Mouse (Mus musculus) hindbrain, embryonic 12.5 days (tissue): ENCODE results near the gene Rcor1. TPM values are rescaled to one million over a fixed set of nuclear protein-coding genes. Genes with fewer than 3 reads are reported as not detected.

Experiments
- ATAC-seq: fragments of 200-750 bp; cut with Nextera tagmentation; 2 replicates; pipeline ENCODE4 v1.8.0; 2017; ENCODE audit warnings: moderate TSS enrichment; ENCODE audit not compliant: low FRiP score
- H3K27ac ChIP-seq: fragments of 300-500 bp; sonication (generic); 2 replicates; pipeline ENCODE4 v1.5.1; 2016; ENCODE audit warnings: mild to moderate bottlenecking
- H3K27me3 ChIP-seq: fragments of 300-500 bp; sonication (generic); 2 replicates; pipeline ENCODE4 v1.6.1; 2016; ENCODE audit warnings: mild to moderate bottlenecking
- H3K36me3 ChIP-seq: fragments of 300-500 bp; sonication (generic); 2 replicates; pipeline ENCODE4 v1.6.1; 2016; ENCODE audit warnings: mild to moderate bottlenecking
- H3K4me1 ChIP-seq: fragments of 300-500 bp; sonication (generic); 2 replicates; pipeline ENCODE4 v1.6.1; 2016
- H3K4me2 ChIP-seq: fragments of 300-500 bp; sonication (generic); replicated peaks from 2 replicates; pipeline ENCODE4 v1.6.1; 2016; ENCODE audit warnings: mild to moderate bottlenecking
- H3K4me3 ChIP-seq: fragments of 300-500 bp; sonication (generic); 2 replicates; pipeline ENCODE4 v1.5.1; 2016; ENCODE audit warnings: mild to moderate bottlenecking
- H3K9ac ChIP-seq: fragments of 300-500 bp; sonication (generic); 2 replicates; pipeline ENCODE4 v1.6.1; 2016; ENCODE audit warnings: mild to moderate bottlenecking, moderate library complexity
- H3K9me3 ChIP-seq: fragments of 300-500 bp; sonication (generic); replicated peaks from 2 replicates; pipeline ENCODE4 v1.6.1; 2016; ENCODE audit warnings: mild to moderate bottlenecking
- WGBS: fragments of 180-500 bp; shearing (Covaris S2); methylation state at CpG from one replicate; pipeline ENCODE4 v1.1.7; 2016; 5-methylcytosine and 5-hydroxymethylcytosine counted together
- polyA plus RNA-seq: library from polyadenylated mRNA; unstranded; fragments of >200 nt; fragmentation: Nextera tagmentation; extraction: Ambion mirVana; gene quantifications from 2 replicates; pipeline ENCODE4 v1.2.1, GENCODE M21; 2016

The Rcor1 gene
- polyA plus RNA-seq, 1 experiment from 2014 or later: 10.0 TPM

DNA sequence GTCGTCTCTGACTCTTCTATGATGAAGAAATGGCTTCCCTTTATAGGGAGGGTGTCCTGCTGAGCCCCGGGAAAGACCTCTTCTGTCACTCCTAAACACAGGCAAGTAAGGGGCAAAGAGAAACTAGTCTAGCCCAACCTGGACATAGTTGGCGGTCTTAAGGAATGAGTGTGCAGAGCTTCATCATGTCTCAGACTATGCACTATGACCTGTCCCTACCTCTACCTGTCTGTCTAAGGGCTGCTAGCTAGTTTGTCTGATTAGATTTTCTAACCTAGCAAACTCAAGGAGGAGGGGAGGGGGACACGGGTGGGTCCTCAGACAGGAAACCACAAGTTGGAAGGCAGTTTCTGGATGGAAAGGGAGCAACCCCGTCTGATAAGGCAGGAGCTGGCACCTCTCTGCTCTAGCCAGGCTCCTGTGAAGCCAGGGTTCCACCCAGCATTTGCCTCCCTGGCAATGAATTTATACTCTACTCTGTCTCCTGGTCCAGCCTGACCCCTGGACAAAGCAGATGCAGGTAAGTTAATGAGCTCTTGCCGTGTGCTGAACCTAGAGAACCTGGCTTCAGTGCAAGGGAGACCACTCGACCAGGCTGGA lies 9.8 kb upstream of the Rcor1 start:
- WGBS: 68% methylated on average over 7 of the region's 7 CpGs

DNA sequence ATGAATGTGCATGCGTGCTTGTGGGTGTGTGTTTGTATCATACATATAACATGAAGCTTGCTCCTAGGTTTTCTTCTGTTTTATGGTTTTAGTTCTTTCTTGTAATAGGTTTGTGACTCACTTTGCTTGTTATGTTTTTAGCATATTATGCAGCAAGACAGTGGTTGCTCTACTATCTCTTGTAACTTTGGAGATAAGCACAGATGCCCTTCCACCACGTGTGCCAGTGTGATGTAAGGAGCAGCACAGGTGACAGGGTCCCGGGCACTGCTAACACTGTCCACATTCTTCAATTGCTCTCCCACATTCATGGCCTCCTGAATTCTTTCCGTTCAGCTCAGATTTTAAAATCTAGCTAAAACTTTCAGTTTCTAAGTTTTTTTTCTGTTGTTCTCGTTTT lies 6.3 kb upstream of the Rcor1 start:
- Histone ChIP-seq H3K9ac (no peak overlapping the region), H3K27ac (no peak overlapping the region), H3K4me2 (no peak overlapping the region), H3K4me1 (peaks cover 4% of the 10 kb centered on the region), H3K27me3 (no peaks in the 10 kb centered on the region; the same call in 1 of the 2 replicates), H3K36me3 (no peaks in the 10 kb centered on the region), H3K9me3 (no peaks in the 10 kb centered on the region), H3K4me3 (no peak overlapping the region)
- WGBS: 89% methylated on average over 5 of the region's 5 CpGs
- ATAC-seq: no peak

More for the DNA sequence above, 9.8 kb upstream of the Rcor1 start:
- no peak overlapping the region for H3K4me3 ChIP-seq
- ATAC-seq: no peak
- no peak overlapping the region for H3K9ac ChIP-seq
- no peaks in the 10 kb centered on the region for H3K36me3 ChIP-seq
- H3K27ac ChIP-seq: no peak overlapping the region
- H3K27me3 ChIP-seq: no peaks in the 10 kb centered on the region; the same call in 1 of the 2 replicates
- H3K4me2 ChIP-seq: no peak overlapping the region
- H3K9me3 ChIP-seq: no peaks in the 10 kb centered on the region
- H3K4me1 ChIP-seq: no peaks in the 10 kb centered on the region

- Histone ChIP-seq H3K27ac (no peak overlapping the region), H3K4me3 (no peak overlapping the region), H3K36me3 (no peaks in the 10 kb centered on the region), H3K4me2 (no peak overlapping the region), H3K9ac (no peak overlapping the region), H3K27me3 (no peaks in the 10 kb centered on the region), H3K4me1 (peaks cover 5% of the 10 kb centered on the region), H3K9me3 (no peaks in the 10 kb centered on the region)
- no peak for ATAC-seq
- WGBS: 66% methylated on average over 12 of the region's 12 CpGs
These were observed 3.8 kb upstream of the Rcor1 start for GRCm38 (mm10) chr12:111035182-111035824.

GRCm38 (mm10) chr12:111036198-111036775 lies 2.9 kb upstream of the Rcor1 start:
- no peak overlapping the region for H3K9ac ChIP-seq
- H3K27ac ChIP-seq: no peak overlapping the region
- ATAC-seq: no peak
- no peaks in the 10 kb centered on the region for H3K27me3 ChIP-seq
- no peak overlapping the region for H3K4me2 ChIP-seq
- H3K4me1 ChIP-seq: peaks cover 15% of the 10 kb centered on the region
- H3K4me3 ChIP-seq: no peak overlapping the region
- H3K9me3 ChIP-seq: no peaks in the 10 kb centered on the region
- no peaks in the 10 kb centered on the region for H3K36me3 ChIP-seq

DNA sequence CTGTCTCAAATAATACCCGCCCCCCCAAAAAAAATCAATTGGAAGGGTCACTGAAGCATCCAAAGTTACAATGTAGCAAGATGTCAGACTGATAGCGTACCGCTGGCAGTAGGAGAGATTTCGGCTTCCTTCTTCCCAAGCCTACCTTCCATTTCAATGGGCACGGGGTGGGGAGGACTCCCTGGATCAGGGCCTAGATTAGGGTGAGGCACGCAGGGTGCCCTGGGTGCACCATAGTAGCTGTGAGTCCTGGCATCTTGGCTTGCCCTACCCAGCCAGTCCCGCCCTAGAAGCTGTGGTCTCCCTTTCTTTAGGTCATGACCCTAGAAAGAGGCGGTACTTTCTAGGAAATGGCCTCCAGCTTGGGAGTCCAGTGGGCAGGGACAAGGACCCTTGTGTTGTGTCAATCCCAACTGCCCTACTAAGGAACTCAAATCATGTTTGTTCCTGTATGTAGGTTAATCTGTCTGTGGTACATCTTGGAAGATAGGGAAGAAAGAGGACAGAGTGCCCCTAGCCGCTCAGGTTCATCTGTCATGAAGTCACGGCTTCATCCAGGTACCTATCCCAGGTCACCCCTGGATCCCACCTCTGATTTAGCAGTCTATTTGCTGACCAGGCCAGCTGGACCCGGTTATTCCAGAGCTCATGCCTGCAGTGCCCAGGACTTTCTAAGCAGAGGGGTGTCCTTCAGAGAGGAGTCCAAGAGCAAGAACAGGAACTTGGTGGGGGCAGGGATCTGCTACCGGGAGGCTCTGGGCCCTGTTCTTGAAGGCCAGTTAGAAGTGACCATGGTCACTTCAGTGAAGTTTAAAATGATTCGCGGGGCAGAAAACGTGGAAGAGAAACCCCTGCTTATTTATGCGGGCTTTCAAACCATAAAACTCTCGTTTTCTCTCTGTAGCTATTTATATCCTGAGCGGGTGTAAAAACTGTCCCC lies 1.6 kb upstream of the Rcor1 start:
- H3K27me3 ChIP-seq: no peaks in the 10 kb centered on the region
- H3K4me3 ChIP-seq: peak overlapping the region; percentile 94
- H3K9me3 ChIP-seq: no peaks in the 10 kb centered on the region
- peak overlapping the region; percentile 33; the same call in 1 of the 2 replicates for H3K9ac ChIP-seq
- 56% methylated on average over 18 of the region's 18 CpGs for WGBS
- no peak for ATAC-seq
- peaks cover 18% of the 10 kb centered on the region for H3K4me1 ChIP-seq
- peaks cover 3% of the 10 kb centered on the region; the same call in 1 of the 2 replicates for H3K36me3 ChIP-seq
- H3K27ac ChIP-seq: peak overlapping the region; percentile 98
- H3K4me2 ChIP-seq: peak overlapping the region; percentile 96

DNA sequence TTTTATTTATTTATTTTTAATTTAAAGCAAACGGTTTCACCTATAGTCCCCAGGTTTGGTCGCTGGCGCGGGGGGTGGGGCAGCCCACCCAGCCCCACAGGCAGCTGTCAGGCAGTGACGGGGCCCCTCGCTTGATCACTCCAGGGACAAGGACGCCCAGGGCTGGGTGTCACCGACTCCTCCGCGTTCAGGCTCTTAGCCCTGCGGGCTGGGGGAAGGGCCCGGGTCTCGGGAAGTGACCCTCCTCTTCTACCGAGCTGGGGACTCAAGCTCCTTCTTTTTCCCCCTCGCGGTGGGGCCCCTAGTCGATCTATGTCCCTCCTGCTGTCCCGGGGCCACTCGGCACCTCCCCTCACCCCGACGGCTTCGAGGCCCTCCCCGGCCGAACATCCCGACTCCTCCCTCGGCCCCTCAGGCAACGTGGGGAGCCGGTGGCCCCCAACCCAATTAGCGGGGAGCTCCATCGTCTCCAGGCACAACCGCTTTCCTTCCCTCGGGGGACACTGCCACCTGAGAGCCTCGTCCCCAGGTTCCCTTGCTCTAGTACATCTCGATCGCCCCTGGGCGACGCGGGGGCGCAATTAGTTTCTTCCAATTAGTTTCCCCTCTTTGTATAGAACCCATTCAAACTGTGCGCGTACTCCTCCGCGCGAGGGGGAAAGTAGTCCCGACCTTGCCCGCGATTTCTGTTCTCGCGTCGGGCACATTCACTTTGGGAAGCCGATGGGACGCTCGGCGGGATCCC lies 748 bp upstream of the Rcor1 start:
- peak overlapping the region; percentile 96 for H3K4me2 ChIP-seq
- H3K27ac ChIP-seq: peak overlapping the region; percentile 98
- WGBS: under 1% methylated on average over 53 of the region's 54 CpGs
- peak overlapping the region; percentile 84 for H3K9ac ChIP-seq
- H3K36me3 ChIP-seq: peaks cover 10% of the 10 kb centered on the region
- peak; percentile 81 for ATAC-seq
- H3K4me1 ChIP-seq: peaks cover 18% of the 10 kb centered on the region
- no peaks in the 10 kb centered on the region for H3K9me3 ChIP-seq
- peak overlapping the region; percentile 94 for H3K4me3 ChIP-seq
- H3K27me3 ChIP-seq: no peaks in the 10 kb centered on the region

GRCm38 (mm10) chr12:111039771-111040530 lies 800 bp downstream of the Rcor1 start:
- Histone ChIP-seq H3K9ac (peak overlapping the region; percentile 97), H3K4me3 (peak overlapping the region; percentile 94), H3K4me1 (peaks cover 18% of the 10 kb centered on the region), H3K4me2 (peak overlapping the region; percentile 96), H3K27me3 (no peaks in the 10 kb centered on the region), H3K36me3 (peaks cover 10% of the 10 kb centered on the region), H3K27ac (peak overlapping the region; percentile 98), H3K9me3 (no peaks in the 10 kb centered on the region)
- WGBS: 1% methylated on average over 63 of the region's 65 CpGs
- no peak; the same call in 1 of the 2 replicates for ATAC-seq

DNA sequence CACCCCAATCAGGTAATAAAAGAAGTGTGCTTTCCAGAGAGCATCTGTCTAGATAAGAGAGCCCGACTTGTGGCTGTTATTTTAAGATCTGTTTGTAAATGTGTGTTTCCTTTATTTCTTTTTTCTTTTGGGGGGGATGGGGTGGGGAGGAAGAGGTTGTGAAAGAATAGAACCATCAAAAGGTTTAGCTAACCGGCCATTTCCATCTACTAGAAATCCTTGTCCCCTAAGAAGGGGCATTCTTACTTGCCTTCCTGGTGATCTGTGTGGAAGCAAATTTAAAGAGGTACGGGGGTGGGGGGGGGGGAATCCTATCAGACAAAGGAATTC lies 1.3 kb downstream of the Rcor1 start:
- H3K4me1 ChIP-seq: peaks cover 18% of the 10 kb centered on the region
- no peaks in the 10 kb centered on the region for H3K9me3 ChIP-seq
- H3K36me3 ChIP-seq: peaks cover 10% of the 10 kb centered on the region
- peak overlapping the region; percentile 94 for H3K4me3 ChIP-seq
- H3K27ac ChIP-seq: no peak overlapping the region
- H3K27me3 ChIP-seq: no peaks in the 10 kb centered on the region
- ATAC-seq: no peak
- peak overlapping the region; percentile 96 for H3K4me2 ChIP-seq
- H3K9ac ChIP-seq: peak overlapping the region; percentile 97
- WGBS: 7% methylated on average over 3 of the region's 3 CpGs

DNA sequence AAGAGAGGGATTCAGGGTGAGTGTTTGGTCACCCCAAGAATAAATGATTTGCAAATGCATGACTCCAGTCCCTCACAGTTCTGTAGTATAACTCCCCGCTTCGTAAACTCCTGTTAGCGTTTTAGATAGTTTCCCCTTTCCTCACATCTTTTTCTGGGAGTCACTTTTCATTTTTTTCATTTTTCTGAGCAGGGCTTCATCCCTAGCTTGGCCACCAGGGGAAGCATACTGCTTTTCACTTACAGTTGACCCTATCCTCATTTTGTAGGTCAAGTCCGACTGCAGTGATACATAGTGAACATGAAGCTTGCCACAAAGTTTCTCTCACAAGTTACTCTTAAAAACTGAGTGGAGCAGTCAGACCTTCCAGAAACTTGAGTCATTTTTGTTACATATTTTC lies 2.0 kb downstream of the Rcor1 start:
- Histone ChIP-seq H3K9me3 (no peaks in the 10 kb centered on the region), H3K27ac (no peak overlapping the region), H3K27me3 (no peaks in the 10 kb centered on the region), H3K4me3 (peak overlapping the region; percentile 94), H3K36me3 (peaks cover 10% of the 10 kb centered on the region), H3K4me1 (peaks cover 18% of the 10 kb centered on the region), H3K9ac (no peak overlapping the region), H3K4me2 (peak overlapping the region; percentile 96)
- ATAC-seq: no peak
- WGBS: 49% methylated on average over 4 of the region's 4 CpGs

DNA sequence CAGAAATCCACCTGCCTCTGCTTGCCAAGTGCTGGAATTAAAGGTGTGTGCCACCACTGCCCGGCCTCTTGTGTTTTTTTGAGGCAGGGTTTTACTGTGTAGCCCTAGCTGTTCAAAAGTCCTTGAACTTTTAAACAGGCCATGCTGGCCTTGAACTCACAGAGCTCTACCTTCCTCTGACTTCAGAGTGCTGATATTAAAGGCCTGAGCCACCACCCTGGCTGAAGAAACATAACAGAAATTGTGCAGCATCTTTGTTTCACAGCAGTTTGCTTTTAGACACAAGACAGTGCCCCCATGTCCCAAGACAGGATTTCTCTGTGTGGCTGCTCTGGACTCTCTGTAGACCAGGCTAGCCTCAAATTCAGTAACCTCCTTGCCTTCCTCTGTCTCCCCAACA lies 3.2 kb downstream of the Rcor1 start:
- whole genome bisulfite sequencing: 96% methylated on average over 1 of the region's 1 CpGs
- peaks cover 10% of the 10 kb centered on the region for H3K36me3 ChIP-seq
- H3K4me3 ChIP-seq: no peak overlapping the region
- no peak overlapping the region for H3K4me2 ChIP-seq
- no peaks in the 10 kb centered on the region for H3K9me3 ChIP-seq
- no peak overlapping the region for H3K27ac ChIP-seq
- no peaks in the 10 kb centered on the region for H3K27me3 ChIP-seq
- ATAC-seq: no peak
- H3K9ac ChIP-seq: no peak overlapping the region
- peaks cover 18% of the 10 kb centered on the region for H3K4me1 ChIP-seq

- no peak overlapping the region for H3K4me3 ChIP-seq
- 90% methylated on average over 2 of the region's 2 CpGs for WGBS
These were observed 5.7 kb downstream of the Rcor1 start for GRCm38 (mm10) chr12:111044880-111045279.

More at GRCm38 (mm10) chr12:111044880-111045279, 5.7 kb downstream of the Rcor1 start:
- Histone ChIP-seq H3K27ac (no peak overlapping the region), H3K9me3 (no peaks in the 10 kb centered on the region), H3K4me2 (no peak overlapping the region), H3K27me3 (no peaks in the 10 kb centered on the region), H3K4me1 (peaks cover 13% of the 10 kb centered on the region), H3K9ac (no peak overlapping the region), H3K36me3 (peaks cover 10% of the 10 kb centered on the region)
- ATAC-seq: no peak
